In the genomic region with DNA sequence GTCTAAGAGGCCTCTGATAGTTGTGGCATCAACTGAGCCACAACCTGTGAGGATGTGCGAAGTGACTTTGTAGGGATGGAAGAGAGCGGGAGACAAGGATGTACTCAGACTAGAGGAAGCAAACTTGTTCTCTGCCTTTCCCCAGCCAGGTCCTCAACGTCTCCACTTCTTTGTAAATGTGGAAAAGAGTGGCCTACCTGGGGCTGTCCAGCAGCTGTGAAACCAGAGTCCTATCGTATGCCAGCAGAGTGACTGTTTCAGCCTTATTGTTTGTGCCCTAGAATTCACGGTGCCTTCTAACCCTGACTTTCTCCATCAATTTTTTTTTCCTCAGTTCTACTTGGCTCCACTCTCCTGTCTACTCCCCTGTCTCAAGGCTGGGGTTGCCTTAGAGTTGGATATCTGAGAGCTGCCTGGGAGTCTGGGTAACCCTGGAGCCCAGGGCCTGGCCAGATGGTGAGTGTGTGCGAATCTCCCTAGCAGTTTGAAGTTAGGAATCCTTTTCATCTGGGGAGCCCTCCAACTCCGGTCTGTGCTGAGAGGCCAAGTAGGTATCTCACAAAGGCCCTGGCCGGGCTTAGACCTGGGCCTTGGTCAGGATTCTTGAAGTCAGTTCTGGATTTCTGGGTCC, we compare ENCODE assay signal across 19 mouse cellular contexts. TPM values are rescaled to one million over a fixed set of nuclear protein-coding genes. Genes with fewer than 3 reads are reported as not detected.
DNase-seq lines count a peak whose midpoint lies in the region; ATAC-seq and TF ChIP-seq lines count a peak whose summit lies in the region.
"Had no signal": no experiment of that assay in that cellular context is flagged by ENCODE, and none has a peak within 500 bp of the region (broad histone marks: within the 10 kb centered on the region; RNA-seq: fewer than 3 reads in every experiment).

No protein-coding gene starts in this region.

- WGBS in intestine, postnatal 0 days = 16% methylated on average over 8 of the region's 8 CpGs
- WGBS in intestine, embryonic 16.5 days = 19% methylated on average over 8 of the region's 8 CpGs
- 1% methylated on average over 8 of the region's 8 CpGs for WGBS in midbrain, embryonic 11.5 days
- 4% methylated on average over 8 of the region's 8 CpGs for WGBS in midbrain, embryonic 14.5 days
- 38% methylated on average over 8 of the region's 8 CpGs for WGBS in neural tube, embryonic 15.5 days
- WGBS in thymus, adult 2 months = 75% methylated on average over 8 of the region's 8 CpGs

- H3K9ac ChIP-seq in intestine, postnatal 0 days (ENCODE audit: low read depth, low read length) = no peak overlapping the region
- H3K9ac ChIP-seq in intestine, embryonic 16.5 days (ENCODE audit: low read depth, low read length) = no peak overlapping the region
- H3K9ac ChIP-seq in midbrain, embryonic 11.5 days (ENCODE audit: low read length) = no peak overlapping the region
- H3K9ac ChIP-seq in midbrain, embryonic 14.5 days (replicated peaks; ENCODE audit: low read length) = no peak overlapping the region
- no peak overlapping the region for H3K9ac ChIP-seq in neural tube, embryonic 15.5 days (replicated peaks)
- H3K9ac ChIP-seq: embryonic facial prominence, embryonic 12.5 days; forebrain, postnatal 0 days; liver, embryonic 13.5 days had no signal

- no peaks in the 10 kb centered on the region for H3K9me3 ChIP-seq in intestine, postnatal 0 days (ENCODE audit: control insufficient read depth)
- H3K9me3 ChIP-seq in intestine, embryonic 16.5 days (ENCODE audit: control insufficient read depth, low read length) = no peaks in the 10 kb centered on the region
- H3K9me3 ChIP-seq in midbrain, embryonic 11.5 days (ENCODE audit: control insufficient read depth, low read length) = no peaks in the 10 kb centered on the region
- no peaks in the 10 kb centered on the region for H3K9me3 ChIP-seq in midbrain, embryonic 14.5 days (ENCODE audit: control insufficient read depth, low read length)
- no peaks in the 10 kb centered on the region for H3K9me3 ChIP-seq in neural tube, embryonic 15.5 days (replicated peaks)
- H3K9me3 ChIP-seq: embryonic facial prominence, embryonic 12.5 days; liver, embryonic 13.5 days had no signal

- no peaks in the 10 kb centered on the region for H3K4me1 ChIP-seq in intestine, postnatal 0 days (replicated peaks; ENCODE audit: control insufficient read depth, insufficient read depth, low read length)
- H3K4me1 ChIP-seq in intestine, embryonic 16.5 days (ENCODE audit: control insufficient read depth, insufficient read depth, low read length) = peaks cover 5% of the 10 kb centered on the region; the same call in 1 of the 2 replicates
- no peaks in the 10 kb centered on the region for H3K4me1 ChIP-seq in midbrain, embryonic 11.5 days (ENCODE audit: control insufficient read depth, insufficient read depth, low read length)
- no peaks in the 10 kb centered on the region for H3K4me1 ChIP-seq in midbrain, embryonic 14.5 days (ENCODE audit: control insufficient read depth, insufficient read depth, low read length)
- H3K4me1 ChIP-seq in neural tube, embryonic 15.5 days = peaks cover 72% of the 10 kb centered on the region
- H3K4me1 ChIP-seq in thymus, adult 2 months (replicated peaks; ENCODE audit: control insufficient read depth, insufficient read depth, low read length) = no peaks in the 10 kb centered on the region
- H3K4me1 ChIP-seq: embryonic facial prominence, embryonic 12.5 days; liver, embryonic 13.5 days had no signal

- 0 out of 2 replicates have a peak overlapping the region, but pooled peaks have one; percentile 5 for H3K4me3 ChIP-seq in intestine, postnatal 0 days (ENCODE audit: low read depth, low read length)
- no peak overlapping the region for H3K4me3 ChIP-seq in intestine, embryonic 16.5 days (ENCODE audit: low read length)
- no peak overlapping the region for H3K4me3 ChIP-seq in midbrain, embryonic 11.5 days (ENCODE audit: low read depth, low read length)
- no peak overlapping the region for H3K4me3 ChIP-seq in midbrain, embryonic 14.5 days (replicated peaks; ENCODE audit: low read depth, low read length)
- H3K4me3 ChIP-seq in neural tube, embryonic 15.5 days (replicated peaks) = no peak overlapping the region
- no peak overlapping the region for H3K4me3 ChIP-seq in thymus, adult 2 months (ENCODE audit: control insufficient read depth, insufficient read depth, low read length)
- H3K4me3 ChIP-seq: embryonic facial prominence, embryonic 12.5 days; liver, embryonic 13.5 days had no signal

- no peak for ATAC-seq in intestine, postnatal 0 days
- no peak for ATAC-seq in intestine, embryonic 16.5 days
- ATAC-seq in midbrain, embryonic 11.5 days (ENCODE audit: low FRiP score) = no peak
- no peak for ATAC-seq in midbrain, embryonic 14.5 days (ENCODE audit: low FRiP score, low TSS enrichment)
- ATAC-seq in neural tube, embryonic 15.5 days (ENCODE audit: low FRiP score) = no peak
- ATAC-seq: forebrain, postnatal 0 days; hindbrain, postnatal 0 days had no signal

- no peaks in the 10 kb centered on the region for H3K36me3 ChIP-seq in intestine, postnatal 0 days (ENCODE audit: control insufficient read depth, insufficient read depth)
- H3K36me3 ChIP-seq in intestine, embryonic 16.5 days (ENCODE audit: control insufficient read depth, insufficient read depth, low read length) = no peaks in the 10 kb centered on the region
- no peaks in the 10 kb centered on the region for H3K36me3 ChIP-seq in midbrain, embryonic 11.5 days (ENCODE audit: control insufficient read depth, insufficient read depth, low read length)
- H3K36me3 ChIP-seq in midbrain, embryonic 14.5 days (ENCODE audit: control insufficient read depth, insufficient read depth, low read length) = no peaks in the 10 kb centered on the region
- no peaks in the 10 kb centered on the region for H3K36me3 ChIP-seq in neural tube, embryonic 15.5 days
- no peaks in the 10 kb centered on the region for H3K36me3 ChIP-seq in thymus, adult 2 months (ENCODE audit: control insufficient read depth, insufficient read depth, low read length)
- H3K36me3 ChIP-seq: embryonic facial prominence, embryonic 12.5 days; liver, embryonic 13.5 days had no signal

- no peak overlapping the region for H3K27ac ChIP-seq in intestine, postnatal 0 days (ENCODE audit: low read depth, low read length)
- H3K27ac ChIP-seq in intestine, embryonic 16.5 days (ENCODE audit: low read length) = no peak overlapping the region
- no peak overlapping the region for H3K27ac ChIP-seq in midbrain, embryonic 11.5 days (ENCODE audit: low read depth, low read length)
- H3K27ac ChIP-seq in midbrain, embryonic 14.5 days (replicated peaks; ENCODE audit: low read depth, low read length) = no peak overlapping the region
- H3K27ac ChIP-seq in neural tube, embryonic 15.5 days (replicated peaks) = peak overlapping the region; percentile 37; the same call in 1 of the 2 replicates
- H3K27ac ChIP-seq in thymus, adult 2 months (ENCODE audit: control insufficient read depth, insufficient read depth, low read length) = no peak overlapping the region
- H3K27ac ChIP-seq: embryonic facial prominence, embryonic 12.5 days; hindbrain, postnatal 0 days; liver, embryonic 13.5 days had no signal

- no peak overlapping the region for H3K4me2 ChIP-seq in intestine, postnatal 0 days (replicated peaks; ENCODE audit: low read depth)
- no peak overlapping the region for H3K4me2 ChIP-seq in intestine, embryonic 16.5 days (ENCODE audit: low read depth, low read length)
- H3K4me2 ChIP-seq in midbrain, embryonic 11.5 days = no peak overlapping the region
- H3K4me2 ChIP-seq in midbrain, embryonic 14.5 days (ENCODE audit: low read length) = no peak overlapping the region
- H3K4me2 ChIP-seq in neural tube, embryonic 15.5 days = peak overlapping the region; percentile 35
- H3K4me2 ChIP-seq: embryonic facial prominence, embryonic 12.5 days; heart, embryonic 11.5 days; liver, embryonic 13.5 days had no signal

- TF ChIP-seq CTCF in intestine, postnatal 0 days (IDR thresholded peaks at IDR 0.05; ENCODE audit: low read depth) = no peak
- TF ChIP-seq CTCF in thymus, adult 2 months (IDR thresholded peaks at IDR 0.05; ENCODE audit: borderline replicate concordance, control insufficient read depth, extremely low read depth, insufficient read depth, low read length, poor library complexity) = no peak

- peak; percentile 51 for DNase-seq in adrenal gland, adult 2 months
- no peak for DNase-seq in adrenal gland, postnatal 36 days
- peak; percentile 94 for DNase-seq in midbrain, embryonic 11.5 days (ENCODE audit: low spot score, missing footprints)
- no peak for DNase-seq in midbrain, embryonic 14.5 days
- DNase-seq in thymus, adult 2 months = no peak
- DNase-seq: cerebellum, postnatal 14 days; forebrain, postnatal 0 days; heart, postnatal 14 days; left cerebral cortex, postnatal 4 days; liver, embryonic 13.5 days had no signal

- peaks cover 99% of the 10 kb centered on the region for H3K27me3 ChIP-seq in intestine, postnatal 0 days (replicated peaks; ENCODE audit: control insufficient read depth, insufficient read depth, low read length)
- peaks cover 88% of the 10 kb centered on the region for H3K27me3 ChIP-seq in intestine, embryonic 16.5 days (replicated peaks; ENCODE audit: control insufficient read depth, insufficient read depth, low read length)
- H3K27me3 ChIP-seq in midbrain, embryonic 11.5 days (ENCODE audit: control insufficient read depth, insufficient read depth, low read length) = peaks cover 98% of the 10 kb centered on the region
- H3K27me3 ChIP-seq in midbrain, embryonic 14.5 days (ENCODE audit: control insufficient read depth, insufficient read depth, low read length) = peaks cover 99% of the 10 kb centered on the region
- H3K27me3 ChIP-seq in neural tube, embryonic 15.5 days (replicated peaks) = peaks cover 10% of the 10 kb centered on the region; the same call in 1 of the 2 replicates
- peaks cover 28% of the 10 kb centered on the region for H3K27me3 ChIP-seq in thymus, adult 2 months (ENCODE audit: control insufficient read depth, insufficient read depth, low read length)

- no peak for TF ChIP-seq POLR2A in thymus, adult 2 months (IDR thresholded peaks at IDR 0.05; ENCODE audit: control insufficient read depth, extremely low read depth, insufficient read depth, low read length, poor library complexity)

RNA-seq across cellular contexts. Expression of gene Hoxb9, which starts 6.8 kb away (rescaled TPM):
- 100 to 1,000 TPM; 183 to 377 TPM for total RNA-seq in adrenal gland, adult 2 months (2021)
- 156 and 180 TPM in 2 replicates for polyA plus RNA-seq in adrenal gland, adult 2 months (2012; rRNA removed)
- 100 to 1,000 TPM; 225 to 357 TPM for total RNA-seq in adrenal gland, postnatal 36 days (2021)
- 0.37 and 1.5 TPM in 2 replicates for polyA plus RNA-seq in intestine, postnatal 0 days (2015; fragmentation: Nextera tagmentation; extraction: Ambion mirVana)
- polyA plus RNA-seq in intestine, embryonic 16.5 days (2015; fragmentation: Nextera tagmentation; extraction: Ambion mirVana) = 0.99 and 1.2 TPM in 2 replicates
- polyA plus RNA-seq in midbrain, embryonic 11.5 days (2014; fragmentation: Nextera tagmentation; extraction: Ambion mirVana) = not detected in 2 replicates
- polyA plus RNA-seq in midbrain, embryonic 14.5 days (2014; fragmentation: Nextera tagmentation; extraction: Ambion mirVana) = not detected in 2 replicates
- polyA plus RNA-seq in neural tube, embryonic 15.5 days (2015; fragmentation: Nextera tagmentation; extraction: Ambion mirVana) = 55.7 and 57.5 TPM in 2 replicates
- polyA plus RNA-seq in thymus, adult 2 months (2012; rRNA removed) = 0.09 and 0.22 TPM in 2 replicates
- total RNA-seq: forebrain, postnatal 0 days; heart, postnatal 14 days; hindbrain, postnatal 0 days; layer of hippocampus, adult 18-20 months; left cerebral cortex, postnatal 4 days; MEL; monocyte, adult 5-6 weeks had no signal
- polyA plus RNA-seq: forebrain, postnatal 0 days; hindbrain, postnatal 0 days had no signal

RNA-seq across cellular contexts. Expression of gene Hoxb8, which starts 17.2 kb away (rescaled TPM):
- total RNA-seq in adrenal gland, adult 2 months (2021) = 10 to 100 TPM; 67.3 to 93.9 TPM
- polyA plus RNA-seq in adrenal gland, adult 2 months (2012; rRNA removed) = 357 and 428 TPM in 2 replicates
- total RNA-seq in adrenal gland, postnatal 36 days (2021) = 10 to 100 TPM; 59.4 to 80.5 TPM
- 1.0 and 1.1 TPM in 2 replicates for polyA plus RNA-seq in intestine, postnatal 0 days (2015; fragmentation: Nextera tagmentation; extraction: Ambion mirVana)
- polyA plus RNA-seq in intestine, embryonic 16.5 days (2015; fragmentation: Nextera tagmentation; extraction: Ambion mirVana) = 0.71 and 0.97 TPM in 2 replicates
- polyA plus RNA-seq in midbrain, embryonic 11.5 days (2014; fragmentation: Nextera tagmentation; extraction: Ambion mirVana) = not detected in 2 replicates
- not detected in 2 replicates for polyA plus RNA-seq in midbrain, embryonic 14.5 days (2014; fragmentation: Nextera tagmentation; extraction: Ambion mirVana)
- 63.1 and 71.8 TPM in 2 replicates for polyA plus RNA-seq in neural tube, embryonic 15.5 days (2015; fragmentation: Nextera tagmentation; extraction: Ambion mirVana)
- 0.09 and 0.20 TPM in 2 replicates for polyA plus RNA-seq in thymus, adult 2 months (2012; rRNA removed)
- total RNA-seq: forebrain, postnatal 0 days; heart, postnatal 14 days; layer of hippocampus, adult 18-20 months; left cerebral cortex, postnatal 4 days; MEL; monocyte, adult 5-6 weeks had no signal
- polyA plus RNA-seq: embryonic facial prominence, embryonic 12.5 days; forebrain, postnatal 0 days; liver, embryonic 13.5 days had no signal

RNA-seq across cellular contexts. Expression of gene Hoxb7, which starts 21.9 kb away (rescaled TPM):
- 10 to 100 TPM; 46.4 to 46.7 TPM for total RNA-seq in adrenal gland, adult 2 months (2021)
- polyA plus RNA-seq in adrenal gland, adult 2 months (2012; rRNA removed) = 48.8 and 55.9 TPM in 2 replicates
- total RNA-seq in adrenal gland, postnatal 36 days (2021) = 10 to 100 TPM; 35.5 to 49.8 TPM
- polyA plus RNA-seq in intestine, postnatal 0 days (2015; fragmentation: Nextera tagmentation; extraction: Ambion mirVana) = 7.6 and 8.5 TPM in 2 replicates
- polyA plus RNA-seq in intestine, embryonic 16.5 days (2015; fragmentation: Nextera tagmentation; extraction: Ambion mirVana) = 10.0 and 11.3 TPM in 2 replicates
- polyA plus RNA-seq in midbrain, embryonic 11.5 days (2014; fragmentation: Nextera tagmentation; extraction: Ambion mirVana) = not detected in 2 replicates
- polyA plus RNA-seq in midbrain, embryonic 14.5 days (2014; fragmentation: Nextera tagmentation; extraction: Ambion mirVana) = not detected in 2 replicates
- polyA plus RNA-seq in neural tube, embryonic 15.5 days (2015; fragmentation: Nextera tagmentation; extraction: Ambion mirVana) = 101 and 115 TPM in 2 replicates
- polyA plus RNA-seq in thymus, adult 2 months (2012; rRNA removed) = 0.09 TPM in 1 of 2 replicates, not detected in the other
- total RNA-seq: forebrain, postnatal 0 days; heart, postnatal 14 days; layer of hippocampus, adult 18-20 months; left cerebral cortex, postnatal 4 days; MEL; monocyte, adult 5-6 weeks had no signal
- polyA plus RNA-seq: embryonic facial prominence, embryonic 12.5 days; forebrain, postnatal 0 days had no signal

RNA-seq across cellular contexts. Expression of gene Hoxb6, which starts 27.8 kb away (rescaled TPM):
- 10 to 100 TPM; 33.0 to 72.2 TPM for total RNA-seq in adrenal gland, adult 2 months (2021)
- 201 and 210 TPM in 2 replicates for polyA plus RNA-seq in adrenal gland, adult 2 months (2012; rRNA removed)
- 10 to 100 TPM; 43.9 to 62.2 TPM for total RNA-seq in adrenal gland, postnatal 36 days (2021)
- 5.7 and 6.4 TPM in 2 replicates for polyA plus RNA-seq in intestine, postnatal 0 days (2015; fragmentation: Nextera tagmentation; extraction: Ambion mirVana)
- 11.1 and 11.3 TPM in 2 replicates for polyA plus RNA-seq in intestine, embryonic 16.5 days (2015; fragmentation: Nextera tagmentation; extraction: Ambion mirVana)
- polyA plus RNA-seq in midbrain, embryonic 11.5 days (2014; fragmentation: Nextera tagmentation; extraction: Ambion mirVana) = not detected in 2 replicates
- polyA plus RNA-seq in midbrain, embryonic 14.5 days (2014; fragmentation: Nextera tagmentation; extraction: Ambion mirVana) = not detected in 2 replicates
- polyA plus RNA-seq in neural tube, embryonic 15.5 days (2015; fragmentation: Nextera tagmentation; extraction: Ambion mirVana) = 109 and 135 TPM in 2 replicates
- 0.18 and 0.50 TPM in 2 replicates for polyA plus RNA-seq in thymus, adult 2 months (2012; rRNA removed)
- total RNA-seq: forebrain, postnatal 0 days; heart, postnatal 14 days; layer of hippocampus, adult 18-20 months; left cerebral cortex, postnatal 4 days; MEL; monocyte, adult 5-6 weeks had no signal
- polyA plus RNA-seq: embryonic facial prominence, embryonic 12.5 days; forebrain, postnatal 0 days had no signal

RNA-seq across cellular contexts. Expression of gene Hoxb5, which starts 38.6 kb away (rescaled TPM):
- 10 to 100 TPM; 15.2 to 31.6 TPM for total RNA-seq in adrenal gland, adult 2 months (2021)
- polyA plus RNA-seq in adrenal gland, adult 2 months (2012; rRNA removed) = 43.4 and 45.6 TPM in 2 replicates
- 10 to 100 TPM; 16.1 to 27.0 TPM for total RNA-seq in adrenal gland, postnatal 36 days (2021)
- polyA plus RNA-seq in intestine, postnatal 0 days (2015; fragmentation: Nextera tagmentation; extraction: Ambion mirVana) = 14.7 and 15.8 TPM in 2 replicates
- polyA plus RNA-seq in intestine, embryonic 16.5 days (2015; fragmentation: Nextera tagmentation; extraction: Ambion mirVana) = 26.4 and 28.7 TPM in 2 replicates
- not detected in 2 replicates for polyA plus RNA-seq in midbrain, embryonic 11.5 days (2014; fragmentation: Nextera tagmentation; extraction: Ambion mirVana)
- not detected in 2 replicates for polyA plus RNA-seq in midbrain, embryonic 14.5 days (2014; fragmentation: Nextera tagmentation; extraction: Ambion mirVana)
- polyA plus RNA-seq in neural tube, embryonic 15.5 days (2015; fragmentation: Nextera tagmentation; extraction: Ambion mirVana) = 39.5 and 106 TPM in 2 replicates
- polyA plus RNA-seq in thymus, adult 2 months (2012; rRNA removed) = 0.18 and 0.22 TPM in 2 replicates
- total RNA-seq: forebrain, postnatal 0 days; layer of hippocampus, adult 18-20 months; left cerebral cortex, postnatal 4 days; MEL; monocyte, adult 5-6 weeks had no signal
- polyA plus RNA-seq: forebrain, postnatal 0 days had no signal

Comparison
In these comparisons a context has a peak if more than half of its experiments do, and no peak if none do; other contexts are left out.
1. DNase-seq: peak in adrenal gland, adult 2 months (single experiment) and midbrain, embryonic 11.5 days (single experiment); none in adrenal gland, postnatal 36 days (0 of 2), midbrain, embryonic 14.5 days (single experiment) and thymus, adult 2 months (single experiment).
2. RNA of gene Hoxb9, which starts 6.8 kb away (polyA plus RNA-seq): 156 to 180 TPM in adrenal gland, adult 2 months and 55.7 to 57.5 TPM in neural tube, embryonic 15.5 days; 0.37 to 1.5 TPM in intestine, postnatal 0 days, 0.99 to 1.2 TPM in intestine, embryonic 16.5 days, 0.09 to 0.22 TPM in thymus, adult 2 months, not detected in midbrain, embryonic 11.5 days and not detected in midbrain, embryonic 14.5 days; every median in the first group is over 10 times any median in the second.
3. RNA of gene Hoxb8, which starts 17.2 kb away (polyA plus RNA-seq): 357 to 428 TPM in adrenal gland, adult 2 months and 63.1 to 71.8 TPM in neural tube, embryonic 15.5 days; 1.0 to 1.1 TPM in intestine, postnatal 0 days, 0.71 to 0.97 TPM in intestine, embryonic 16.5 days, 0.09 to 0.20 TPM in thymus, adult 2 months, not detected in midbrain, embryonic 11.5 days and not detected in midbrain, embryonic 14.5 days; every median in the first group is over 10 times any median in the second.